Mouse (Mus musculus): ENCODE measurements at regions not wholly inside any gene's neighbourhood (a gene's known extent, or its start where the extent isn't known, plus 50 kb on each side); places are given as distances from the start of the nearest gene placed in this dataset.
"Not testable (repeated sequence)": the region's sequence is repeated elsewhere in the genome, so short reads cannot be mapped to it uniquely, and the experiment has no call there.

- DNase-seq, result no peak
Observed at GRCm38 (mm10) chr3:120477934-120478333, 693.6 kb downstream of the Rwdd3 start.

DNA sequence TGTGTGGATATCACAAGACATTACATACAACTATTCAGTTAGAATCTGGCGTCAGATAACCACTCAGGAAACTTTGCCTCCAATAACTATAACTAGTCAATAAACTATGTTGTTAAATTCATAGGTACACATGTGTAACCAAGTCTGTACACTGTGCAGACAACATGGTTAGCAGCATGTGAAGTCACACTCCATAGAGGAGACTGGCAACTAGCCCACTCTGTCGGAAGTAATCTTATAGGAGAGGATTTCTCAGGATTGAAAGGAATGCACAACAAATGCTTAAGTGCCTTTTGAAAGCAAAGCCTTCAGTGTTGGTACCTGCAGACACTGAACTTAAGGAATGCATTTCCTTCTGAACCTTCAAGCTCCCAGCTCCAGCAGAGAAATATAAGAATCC is 693.0 kb upstream of the Ptbp2 start:
- no peak for DNase-seq

- no peak for DNase-seq
Observed at GRCm38 (mm10) chr3:120473645-120474038, 689.4 kb upstream of the Ptbp2 start.

DNA sequence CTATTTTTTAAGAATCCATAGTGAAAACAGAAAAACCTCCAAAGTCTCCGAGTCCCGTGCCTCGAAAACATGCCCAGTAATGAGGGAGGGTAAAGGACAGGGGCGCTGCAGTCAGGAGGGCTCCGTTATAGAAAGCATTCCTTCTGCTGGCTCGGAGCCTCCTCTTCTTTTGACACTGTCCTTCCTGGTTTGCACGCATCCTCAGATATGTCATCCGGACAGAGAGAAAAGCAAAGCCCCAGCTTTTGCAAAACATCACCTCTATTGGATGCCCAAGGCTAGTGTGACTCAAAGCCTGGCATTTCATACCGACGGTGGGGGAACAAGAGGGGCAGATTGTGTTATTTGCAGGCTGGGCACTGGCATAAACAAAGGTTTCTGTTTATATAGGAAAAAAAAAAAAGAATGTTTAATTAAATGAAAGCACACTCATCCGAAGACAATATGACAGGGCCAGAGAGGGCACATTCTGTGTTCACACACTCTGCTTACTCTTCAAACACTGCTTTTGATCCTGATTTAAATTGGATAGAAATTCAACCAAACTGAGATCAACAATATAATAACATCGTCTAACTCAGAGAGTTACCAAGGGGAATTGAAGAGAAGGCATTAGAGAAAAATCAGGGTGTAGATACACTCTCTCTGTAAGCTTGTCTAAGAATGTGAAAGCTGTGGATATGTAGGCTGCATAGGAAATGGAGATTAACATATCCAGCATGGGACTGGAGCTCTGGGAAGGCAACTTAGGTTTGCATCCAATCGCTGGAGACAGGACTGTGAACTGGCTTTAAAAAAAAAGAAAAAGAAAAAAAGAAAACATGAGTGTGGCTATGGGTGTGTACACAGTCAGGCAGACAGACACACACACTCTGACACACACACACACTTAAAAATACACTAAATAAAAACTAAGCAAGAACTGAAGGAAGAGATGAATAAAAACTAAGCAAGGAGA is 688.7 kb upstream of the Ptbp2 start:
- DNase-seq, result no peak

DNA sequence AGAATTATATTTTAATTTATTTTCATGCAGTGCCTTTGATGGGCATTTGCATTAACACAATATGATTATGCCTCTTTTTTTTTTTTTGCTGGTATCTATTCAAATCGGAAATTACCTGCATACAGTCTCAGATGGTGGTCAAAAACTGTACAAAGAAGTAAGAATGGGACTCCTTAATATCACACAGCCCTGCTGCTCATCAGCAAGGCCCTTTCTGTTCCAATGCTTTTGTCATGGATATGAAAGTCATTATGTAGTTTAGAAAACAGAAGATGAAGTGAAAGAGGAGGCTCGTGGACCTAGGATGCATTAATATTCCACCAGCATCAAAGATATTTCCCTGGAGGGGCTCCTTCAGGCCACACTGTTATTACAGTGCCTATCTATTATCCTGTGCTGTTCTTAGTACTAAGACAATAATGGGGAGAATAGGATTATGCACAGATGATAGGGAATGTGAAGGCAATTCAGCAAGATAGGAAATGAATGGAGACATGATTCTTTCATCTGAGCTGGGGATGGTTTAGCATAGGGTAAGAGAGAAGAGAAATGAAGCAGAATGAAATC is 687.7 kb upstream of the Ptbp2 start:
- DNase-seq, result no peak

DNA sequence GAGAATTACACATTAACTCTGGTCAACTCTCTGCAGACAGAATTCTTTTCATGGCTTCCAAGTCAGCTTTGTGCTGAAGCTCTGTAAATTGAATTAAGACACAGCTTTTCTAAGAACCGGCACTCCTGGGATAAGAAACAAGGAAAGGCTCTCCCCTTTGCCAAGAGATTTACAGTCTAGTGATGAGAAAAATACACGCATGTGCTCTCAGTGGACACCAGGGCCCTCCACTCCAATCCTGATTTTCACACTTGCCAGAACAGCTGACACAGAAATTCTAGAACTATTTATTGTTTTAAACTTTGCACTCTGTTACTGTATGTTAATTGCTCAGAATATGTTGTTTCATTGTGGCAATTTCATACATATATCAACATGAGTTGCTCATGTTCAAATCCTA is 684.6 kb upstream of the Ptbp2 start:
- no peak for DNase-seq

GRCm38 (mm10) chr3:120460717-120461116 is 676.5 kb upstream of the Ptbp2 start:
- no peak for DNase-seq

DNA sequence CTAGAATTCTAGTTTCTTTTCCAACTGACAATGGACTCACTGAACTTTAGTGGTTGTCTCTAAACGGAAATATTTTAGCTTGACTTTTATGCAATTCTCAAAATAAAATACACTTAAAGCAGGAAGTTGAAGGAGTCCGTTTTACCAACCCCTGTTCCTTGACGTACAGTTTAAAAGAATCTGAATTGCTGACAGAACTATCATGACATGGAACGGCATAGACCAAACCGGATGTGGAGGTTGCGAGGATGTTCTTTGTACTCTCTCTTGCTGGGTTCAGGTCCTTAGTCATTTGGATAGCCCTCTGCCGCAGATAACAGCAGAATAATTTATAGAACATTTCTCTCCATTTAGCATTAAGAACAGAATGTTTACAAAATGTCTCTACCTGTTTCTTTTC is 673.6 kb upstream of the Ptbp2 start:
- DNase-seq, result no peak

- DNase-seq, result no peak
Observed at GRCm38 (mm10) chr3:120441127-120441526, 656.9 kb upstream of the Ptbp2 start.

DNA sequence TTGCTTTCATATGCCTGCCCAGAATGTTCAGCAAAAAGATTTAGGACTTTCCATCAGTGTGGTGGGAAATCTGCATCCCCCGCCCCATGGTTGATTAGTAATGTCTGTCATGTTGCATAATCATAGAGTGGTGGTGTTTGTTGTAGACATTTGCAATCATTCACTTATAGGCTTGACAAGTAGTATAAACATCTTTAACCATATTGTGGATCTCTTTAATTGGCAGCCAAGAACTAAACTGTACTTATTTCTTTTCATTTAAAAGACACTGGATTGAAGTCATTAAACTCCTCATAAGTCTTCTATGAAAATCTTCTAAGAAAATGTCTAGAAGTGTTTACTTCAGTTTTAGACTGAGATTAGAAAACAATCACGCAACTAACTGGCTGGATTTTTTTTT is 646.0 kb upstream of the Ptbp2 start:
- no peak for DNase-seq

- no peak for DNase-seq
Observed at GRCm38 (mm10) chr3:120416634-120417033, 632.4 kb upstream of the Ptbp2 start.

GRCm38 (mm10) chr3:120375688-120376289 is 591.5 kb upstream of the Ptbp2 start:
- no peak for DNase-seq

GRCm38 (mm10) chr3:120342747-120343377 is 558.6 kb upstream of the Ptbp2 start:
- no peak for DNase-seq

DNA sequence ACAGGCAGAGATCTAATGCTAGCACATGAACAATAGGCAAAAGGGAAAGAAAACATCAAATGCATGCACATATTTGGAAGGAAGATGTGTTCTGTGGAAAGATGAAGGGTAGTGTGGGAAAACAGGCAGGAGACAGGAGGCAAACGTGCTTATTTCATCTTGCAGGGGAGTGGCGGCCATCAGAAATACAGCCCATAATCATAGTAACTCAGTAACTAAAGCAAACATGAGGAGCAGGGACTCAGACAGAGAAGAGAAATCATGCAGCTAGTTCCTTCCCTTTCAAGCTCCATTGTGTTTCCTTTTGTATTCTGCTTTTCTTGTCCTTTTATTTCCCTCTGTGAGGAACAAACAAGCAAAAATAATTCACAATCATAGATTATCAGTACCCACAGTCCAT is 557.6 kb upstream of the Ptbp2 start:
- no peak for DNase-seq

DNA sequence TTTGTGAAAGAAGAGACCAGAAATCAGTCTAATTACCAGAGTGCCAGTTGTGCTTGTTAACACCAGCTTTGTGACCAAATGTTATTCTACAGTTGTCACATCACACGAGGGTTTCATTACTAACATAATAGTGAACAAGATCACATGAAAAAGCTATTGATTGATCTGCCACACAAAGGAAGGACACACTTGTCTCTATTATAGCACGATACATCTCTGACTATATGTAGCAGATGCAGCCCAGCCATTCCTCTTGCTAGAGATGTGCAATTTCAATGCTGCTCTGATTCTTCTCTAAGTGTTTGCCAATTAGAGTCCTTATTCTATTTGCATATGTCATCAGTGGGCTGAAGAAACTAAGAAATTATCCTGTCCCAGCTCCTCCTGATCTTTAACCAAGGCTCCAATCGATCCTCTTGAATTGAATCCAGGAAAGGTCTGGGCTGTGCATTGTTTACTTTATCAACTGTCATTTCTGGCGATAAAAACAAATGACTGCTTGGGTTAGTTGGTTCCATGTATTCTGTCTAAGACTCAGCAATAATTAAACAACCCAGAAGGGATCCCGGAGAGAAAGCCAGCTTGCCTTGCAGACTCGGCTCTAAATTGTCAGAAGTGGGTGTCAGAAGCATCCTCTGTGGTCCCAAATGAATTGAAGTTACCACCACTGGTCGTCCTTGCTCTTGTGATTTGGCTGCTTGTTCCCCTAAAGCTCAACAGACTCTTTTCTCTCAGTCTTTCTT is 551.7 kb upstream of the Ptbp2 start:
- DNase-seq, result no peak

DNA sequence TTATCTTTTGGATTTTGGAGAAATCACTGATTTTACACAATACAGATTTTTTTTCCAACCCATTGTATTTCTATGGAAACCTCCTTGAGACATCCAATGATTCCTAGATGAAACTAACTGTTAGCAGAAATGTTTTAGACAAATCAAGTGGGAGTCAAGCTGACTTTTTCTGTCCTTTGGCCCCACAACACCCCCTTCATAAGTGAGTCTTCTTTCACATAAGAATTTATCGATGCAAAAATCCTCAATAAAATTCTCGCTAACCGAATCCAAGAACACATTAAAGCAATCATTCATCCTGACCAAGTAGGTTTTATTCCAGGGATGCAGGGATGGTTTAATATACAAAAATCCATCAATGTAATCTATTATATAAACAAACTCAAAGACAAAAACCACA is 522.8 kb upstream of the Ptbp2 start:
- not testable (repeated sequence) for DNase-seq

- DNase-seq, result no peak
Observed at GRCm38 (mm10) chr3:120305608-120306007, 521.3 kb upstream of the Ptbp2 start.
